Mouse (Mus musculus): ENCODE measurements around the gene Bsnd. TPM values are rescaled to one million over a fixed set of nuclear protein-coding genes. Genes with fewer than 3 reads are reported as not detected.

Gene Bsnd
- polyA plus RNA-seq, 1 experiment: 3.7 TPM

Other genes with a start within 250 kb of the Bsnd start
- gene Usp24, start 176.1 kb downstream of the Bsnd start, polyA plus RNA-seq (2012; rRNA removed): 12.1 and 13.4 TPM in 2 replicates
- gene Pcsk9, start 28.0 kb downstream of the Bsnd start, polyA plus RNA-seq (2012; rRNA removed): 0.58 and 1.0 TPM in 2 replicates
- gene Dhcr24, start 68.8 kb upstream of the Bsnd start, polyA plus RNA-seq (2012; rRNA removed): 15.5 and 27.9 TPM in 2 replicates
- gene Lexm, start 125.0 kb upstream of the Bsnd start, polyA plus RNA-seq (2012; rRNA removed): 0.53 and 0.70 TPM in 2 replicates
- 0.13 and 0.28 TPM in 2 replicates for gene Ttc22, start 130.1 kb upstream of the Bsnd start, polyA plus RNA-seq (2012; rRNA removed)
- gene Pars2, start 158.8 kb upstream of the Bsnd start, polyA plus RNA-seq (2012; rRNA removed): 10.3 and 11.0 TPM in 2 replicates
- 38.6 and 51.6 TPM in 2 replicates for gene Ttc4, start 186.7 kb upstream of the Bsnd start, polyA plus RNA-seq (2012; rRNA removed)
- gene Mroh7, start 238.6 kb upstream of the Bsnd start, polyA plus RNA-seq (2012; rRNA removed): 0.69 and 0.95 TPM in 2 replicates
- 0.38 and 0.46 TPM in 2 replicates for gene Fam151a, start 241.6 kb upstream of the Bsnd start, polyA plus RNA-seq (2012; rRNA removed)

All from gonadal fat pad, adult 2 months (tissue).